Mouse (Mus musculus) layer of hippocampus, adult 18-20 months (tissue): ENCODE measurements around the gene Snrpa1. TPM values are rescaled to one million over a fixed set of nuclear protein-coding genes. Genes with fewer than 3 reads are reported as not detected.

Source experiments
- DNase-seq, 2 experiments: peaks; one replicate each; pipeline ENCODE4 v3.0.0; 2022; ENCODE audit warnings: low spot score in 2 of 2
- long read RNA-seq: library from polyadenylated mRNA; stranded (forward); transcript quantifications from one replicate; pipeline ENCODE4 v2.0.0, GENCODE M21; 2021
- total RNA-seq, 2 experiments: library from RNA; stranded (reverse); gene quantifications; 2 replicates each; pipeline ENCODE4 v1.2.3; 2021

The Snrpa1 gene
- 10 to 100 TPM; 31.0 to 34.0 TPM for total RNA-seq
- long read RNA-seq, transcript Snrpa1-206 (9 exons, 1,248 nt), result major isoform, 9 of 17 reads
- long read RNA-seq, partial matches to known transcripts, result 0 of 17 reads
- long read RNA-seq, other reads (novel, unspliced or antisense), result 6 of 17 reads

DNA sequence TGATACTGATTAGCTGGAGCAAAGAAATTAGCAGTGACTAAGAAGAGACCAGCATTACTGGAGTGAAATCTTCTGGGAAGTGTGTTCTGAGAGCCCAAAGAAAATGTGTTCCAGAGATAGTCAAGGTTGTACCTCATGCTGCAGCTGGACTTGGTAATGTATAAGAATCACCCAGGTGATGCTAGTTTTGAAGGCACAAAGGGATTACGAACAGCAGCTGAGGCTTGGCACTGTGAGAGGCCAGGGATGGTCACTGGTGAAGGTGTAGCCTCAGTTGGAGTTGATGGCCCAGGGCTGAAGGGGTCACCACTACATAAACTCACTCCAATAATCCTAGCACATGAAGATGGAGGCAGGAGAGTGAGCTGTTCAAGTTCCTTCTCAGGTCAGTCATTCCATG lies at the start of gene Snrpa1:
Snrpa1 (plus strand) TSS at position 301 of the 400 bp plus-strand sequence.
- DNase-seq, result no peak

DNA sequence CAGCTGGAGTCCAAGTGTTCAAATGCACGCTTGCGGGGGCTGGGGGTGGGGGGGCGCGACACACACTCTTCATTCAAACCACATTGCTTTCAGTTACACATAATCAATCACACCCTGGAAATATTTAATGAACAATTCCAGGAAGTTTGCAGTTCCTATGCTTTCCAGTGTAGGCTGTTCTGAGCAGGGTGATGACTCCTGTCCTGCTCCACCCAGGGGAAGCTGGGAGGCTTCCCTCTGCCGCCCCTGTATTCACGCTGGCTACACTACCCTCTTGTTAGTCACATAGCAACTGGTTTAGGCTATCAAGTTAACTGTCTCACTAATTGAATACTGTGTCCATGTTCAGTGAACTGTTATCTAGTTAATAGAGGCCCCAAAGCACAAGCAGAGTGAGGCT lies 48.3 kb upstream of the Snrpa1 start:
- DNase-seq, result no peak

DNA sequence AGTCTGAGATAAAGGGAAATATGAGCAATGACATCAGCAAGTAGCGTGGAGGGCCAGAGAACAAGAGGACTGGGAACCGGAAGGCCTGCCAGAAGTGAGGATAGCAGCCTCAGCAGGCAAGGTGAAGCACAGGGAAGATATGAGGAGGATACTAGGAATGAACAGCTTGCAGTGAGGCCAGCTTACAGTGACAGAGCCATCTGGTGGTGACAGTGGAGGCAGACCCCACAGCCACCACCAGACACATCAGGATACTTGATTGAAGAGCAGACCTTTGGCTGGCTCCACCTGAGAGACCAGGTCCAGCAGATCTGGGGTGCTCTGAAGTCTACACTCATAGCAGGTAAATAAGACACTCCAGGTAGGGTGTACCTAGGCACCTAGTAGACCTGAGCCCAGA lies 31.1 kb upstream of the Snrpa1 start:
- DNase-seq, result no peak

DNA sequence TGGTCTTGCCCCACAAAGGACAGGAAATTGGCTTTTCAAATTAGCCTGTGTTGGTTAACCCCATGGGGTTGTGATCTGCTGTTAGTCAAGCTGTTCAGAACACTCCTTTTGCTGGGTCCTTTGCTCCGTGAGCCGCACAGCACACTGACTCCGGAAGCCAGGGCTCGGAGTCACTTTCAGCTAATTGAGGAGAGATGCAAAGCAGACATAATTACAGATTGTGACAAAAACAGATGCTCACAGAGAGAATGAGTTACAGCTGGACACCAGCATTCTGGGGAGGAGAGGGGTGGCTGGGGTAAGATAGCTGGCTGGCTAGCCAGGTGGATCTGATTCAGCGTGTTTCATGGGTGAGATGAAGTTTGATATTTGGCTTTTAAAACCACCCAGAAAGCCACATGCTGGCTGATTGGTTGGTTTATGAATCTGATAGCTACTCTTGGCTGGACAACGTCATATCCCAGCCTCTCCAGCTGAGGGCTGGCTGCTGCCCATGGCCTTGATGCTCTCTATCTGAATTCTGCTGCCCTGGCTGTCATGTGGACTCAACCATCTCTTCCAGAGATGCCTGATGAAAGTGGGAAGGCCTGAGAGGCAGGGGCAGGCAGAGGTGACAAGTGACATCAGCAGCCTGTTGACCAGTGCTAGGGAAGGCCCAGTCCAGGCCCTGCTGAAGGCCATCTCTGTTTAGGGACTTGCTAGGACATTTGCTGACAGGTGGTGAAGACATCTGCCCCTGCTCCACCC lies 29.9 kb upstream of the Snrpa1 start:
- no peak for DNase-seq

DNA sequence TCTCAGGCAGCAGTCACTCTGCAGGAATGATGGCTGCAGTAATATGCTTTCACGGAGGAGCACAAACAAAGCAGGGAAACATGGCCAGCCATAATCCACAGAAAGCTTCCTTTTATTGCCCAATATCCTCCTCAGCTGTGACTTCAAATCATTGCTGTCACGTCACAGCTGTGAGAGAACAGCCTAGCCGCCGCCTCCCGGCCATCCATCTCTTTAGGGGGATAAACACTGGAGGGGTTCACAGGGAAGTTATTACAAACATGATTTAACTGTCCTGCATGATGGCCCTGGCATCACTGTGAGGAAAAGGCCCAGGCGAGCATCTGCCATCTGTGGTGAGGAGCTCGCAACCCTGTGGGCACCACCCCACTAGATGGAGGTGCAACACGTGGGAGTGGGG lies 22.0 kb upstream of the Snrpa1 start:
- DNase-seq, result no peak

DNA sequence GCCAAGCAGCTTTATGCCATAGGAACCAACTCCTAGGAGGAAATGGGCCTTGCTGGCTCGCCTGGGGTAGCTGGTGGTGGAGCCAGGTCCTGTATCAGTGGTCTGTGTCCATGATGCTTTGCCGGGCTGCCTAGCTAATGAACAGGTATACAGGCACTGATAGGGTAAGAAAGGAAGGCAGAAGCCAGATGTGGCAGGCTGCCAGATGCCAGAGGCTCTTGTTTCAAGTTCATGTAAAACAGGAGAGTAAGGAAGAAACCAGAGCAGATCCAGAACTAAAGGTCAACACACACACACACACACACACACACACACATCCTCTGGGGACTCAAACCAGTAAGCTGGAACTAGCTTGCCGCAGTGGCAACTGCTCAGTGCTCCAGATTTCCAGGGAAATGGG lies 20.5 kb upstream of the Snrpa1 start:
- no peak for DNase-seq

DNA sequence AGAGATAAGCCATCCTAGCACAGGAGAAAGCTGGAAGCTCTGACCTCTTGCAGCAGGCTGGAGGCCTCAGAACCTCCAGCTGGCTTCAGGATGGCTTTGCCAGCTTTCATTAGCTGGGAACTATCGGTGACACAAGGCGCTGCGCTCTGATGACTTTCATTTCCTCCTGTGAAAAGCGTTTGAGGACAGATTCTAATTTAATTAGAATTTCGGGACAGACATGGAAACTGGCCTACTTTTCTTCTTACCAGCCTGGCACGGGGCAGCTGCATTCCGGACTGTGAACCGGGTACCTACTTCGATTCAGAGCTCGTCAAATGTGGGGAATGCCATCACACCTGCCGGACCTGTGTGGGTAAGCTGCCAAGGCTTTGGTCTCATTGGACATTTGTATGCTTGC lies 20.1 kb upstream of the Snrpa1 start:
- DNase-seq, result no peak

DNA sequence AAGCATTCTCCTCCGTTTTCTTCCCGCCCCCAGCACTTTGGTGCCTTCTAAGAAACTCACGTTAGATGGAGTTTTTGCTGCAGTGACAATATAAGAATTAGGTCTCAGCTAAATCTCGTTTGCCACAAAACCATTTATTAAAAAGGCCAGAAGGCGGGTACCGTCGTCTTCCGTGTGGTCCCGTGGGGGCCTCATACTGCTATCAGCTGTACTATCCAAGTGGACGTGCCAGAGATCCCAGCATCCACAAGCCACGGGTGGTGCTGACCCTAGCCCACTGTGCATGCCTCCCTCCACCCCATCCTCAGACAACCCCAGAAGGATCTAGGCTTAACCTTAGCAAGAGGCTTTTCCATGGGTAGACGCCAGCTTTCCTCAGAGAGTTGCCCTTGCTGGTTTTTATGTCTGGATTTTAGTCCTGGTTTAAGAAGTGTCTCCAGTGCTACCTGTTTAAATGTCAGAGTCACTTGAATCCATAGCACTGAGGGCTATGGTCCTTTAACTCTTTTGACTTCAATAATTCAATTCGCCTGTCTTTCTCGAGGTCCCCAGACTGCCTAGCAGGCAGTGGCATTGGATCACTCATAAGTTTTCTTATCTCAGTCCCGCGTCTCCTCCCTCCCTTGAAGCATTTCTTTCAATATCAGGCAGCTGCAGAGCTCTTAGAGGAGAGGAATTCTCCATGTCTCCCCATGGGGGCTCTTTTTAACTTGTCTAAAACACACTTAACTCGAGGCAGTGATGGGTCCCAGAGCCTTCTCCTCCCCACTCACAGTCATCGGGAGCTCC lies 18.6 kb upstream of the Snrpa1 start:
- no peak for DNase-seq

DNA sequence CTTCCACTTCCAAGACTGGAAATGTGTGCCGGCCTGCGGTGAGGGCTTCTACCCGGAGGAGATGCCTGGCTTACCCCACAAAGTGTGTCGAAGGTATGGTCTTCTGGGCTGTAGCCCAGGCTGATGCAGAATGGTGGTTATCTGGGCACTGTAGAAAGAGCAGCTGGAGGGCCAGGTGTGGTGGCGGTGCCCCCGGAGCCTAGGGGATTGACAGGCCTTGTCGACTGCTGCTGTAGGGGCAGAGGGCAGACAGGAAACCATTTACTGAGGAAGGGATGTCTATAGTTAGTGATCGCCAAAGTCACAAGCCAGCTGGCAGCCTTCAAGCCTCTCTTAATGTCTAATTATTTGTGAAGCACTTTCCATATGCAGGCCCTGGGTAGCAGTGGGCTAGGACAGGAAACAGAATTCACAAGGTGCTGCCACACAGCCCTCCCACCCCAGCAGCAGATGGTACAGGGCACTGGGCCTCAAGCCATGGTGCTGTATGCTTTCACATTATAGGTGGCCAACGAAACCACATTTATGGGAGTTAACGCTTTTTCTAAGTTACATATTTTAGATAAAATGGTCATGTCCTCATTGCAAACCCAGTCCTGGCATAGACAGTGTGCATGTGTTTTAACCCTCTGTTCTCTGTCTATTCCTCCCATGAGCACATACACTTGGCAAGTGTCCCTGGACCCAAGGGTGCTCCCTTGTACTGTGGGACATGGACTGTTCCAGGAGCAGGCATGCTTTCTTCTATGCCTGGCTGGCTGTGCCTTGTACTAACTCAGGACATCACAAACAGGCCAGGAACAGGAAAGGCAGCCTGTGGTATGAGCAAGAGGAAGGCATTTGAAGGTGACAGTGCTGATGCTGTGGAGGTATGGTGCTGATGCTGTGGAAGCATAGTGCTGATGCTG lies 15.0 kb upstream of the Snrpa1 start, which contains the start of gene Gm45213:
Gm45213 (plus strand) TSS at position 51 of the 908 bp plus-strand sequence.
- no peak for DNase-seq

DNA sequence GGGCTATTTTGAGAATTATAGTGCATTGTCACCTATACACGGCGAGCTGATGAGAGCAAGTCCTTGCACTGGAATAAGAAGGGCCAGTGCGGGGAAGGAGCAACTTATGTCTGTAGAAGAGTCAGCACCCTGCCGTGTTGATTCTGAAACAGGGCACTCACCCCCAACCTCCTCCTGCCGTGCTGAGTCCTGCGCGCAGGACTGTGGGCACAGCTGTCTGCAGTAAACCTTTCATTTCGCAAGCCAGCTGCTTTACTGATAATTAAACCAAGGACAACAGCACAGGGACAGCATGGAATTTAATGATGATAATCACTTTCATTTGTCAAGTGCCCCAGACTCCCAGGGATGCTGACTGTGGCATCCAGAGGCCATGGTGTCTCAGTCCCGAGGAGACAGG lies 14.2 kb upstream of the Snrpa1 start:
- no peak for DNase-seq

DNA sequence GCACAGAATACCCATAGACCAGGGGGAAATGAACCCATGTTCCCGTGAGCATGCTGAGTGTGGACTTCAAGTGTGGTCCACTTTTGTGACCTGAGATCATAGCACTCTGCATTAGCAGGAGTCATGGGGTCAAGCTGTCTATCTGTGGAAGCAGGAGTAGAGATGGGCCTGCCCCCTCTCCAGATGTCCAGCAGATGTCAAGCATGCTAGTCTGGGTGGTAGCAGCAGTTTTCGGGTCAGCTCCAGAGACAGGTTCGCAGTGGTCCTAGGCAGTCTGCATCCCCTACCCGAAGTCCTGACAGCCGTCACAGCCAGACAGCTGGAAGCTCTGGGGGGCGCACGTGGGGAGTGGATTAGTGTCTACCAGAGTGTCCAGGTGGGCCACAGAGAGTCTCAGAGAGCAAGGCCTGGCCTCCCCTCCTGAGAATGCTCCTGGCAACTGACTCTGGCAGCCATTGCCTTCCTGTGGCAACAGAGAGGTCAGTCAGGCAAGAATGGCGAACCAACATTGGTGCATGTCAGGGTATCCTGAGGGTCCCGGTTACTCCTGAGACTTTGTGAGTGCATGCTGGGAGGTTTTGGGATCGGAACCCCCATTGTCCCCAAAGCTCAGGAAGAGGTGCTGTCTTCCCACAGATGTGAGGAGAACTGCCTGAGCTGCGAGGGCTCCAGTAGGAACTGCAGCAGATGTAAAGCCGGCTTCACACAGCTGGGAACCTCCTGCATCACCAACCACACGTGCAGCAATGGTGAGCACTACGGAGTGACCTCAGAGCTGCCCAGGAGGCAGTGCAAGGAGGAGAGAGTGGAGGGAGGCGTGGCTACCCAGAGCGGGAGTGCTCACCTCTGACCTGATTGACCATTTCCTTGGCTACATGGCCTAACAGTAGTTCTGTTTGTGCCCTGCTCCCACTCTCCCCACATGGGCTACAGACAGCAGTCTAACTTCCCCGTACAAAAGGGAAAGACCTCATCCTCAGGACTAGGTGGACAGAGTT lies 11.6 kb upstream of the Snrpa1 start:
- DNase-seq, result no peak

DNA sequence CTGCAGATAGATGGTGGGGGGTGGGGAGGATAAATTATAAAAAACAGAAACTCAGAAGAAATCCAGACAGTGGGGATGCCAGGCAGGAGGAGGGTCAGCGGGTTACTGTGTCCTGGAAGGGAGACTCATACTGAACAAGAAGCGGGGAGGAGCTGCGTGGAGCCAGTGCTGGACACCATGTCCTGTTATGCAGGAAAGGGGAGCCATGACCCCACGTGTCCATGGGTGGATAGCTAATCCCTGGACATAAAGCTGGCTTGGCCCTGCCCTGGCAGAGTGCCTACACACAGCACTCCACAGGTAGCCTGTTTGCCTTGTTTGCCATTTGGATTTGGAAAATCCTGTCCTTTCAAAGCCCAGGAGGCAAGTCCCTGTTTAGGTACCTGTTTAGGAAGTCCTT lies 10.8 kb upstream of the Snrpa1 start:
- no peak for DNase-seq

DNA sequence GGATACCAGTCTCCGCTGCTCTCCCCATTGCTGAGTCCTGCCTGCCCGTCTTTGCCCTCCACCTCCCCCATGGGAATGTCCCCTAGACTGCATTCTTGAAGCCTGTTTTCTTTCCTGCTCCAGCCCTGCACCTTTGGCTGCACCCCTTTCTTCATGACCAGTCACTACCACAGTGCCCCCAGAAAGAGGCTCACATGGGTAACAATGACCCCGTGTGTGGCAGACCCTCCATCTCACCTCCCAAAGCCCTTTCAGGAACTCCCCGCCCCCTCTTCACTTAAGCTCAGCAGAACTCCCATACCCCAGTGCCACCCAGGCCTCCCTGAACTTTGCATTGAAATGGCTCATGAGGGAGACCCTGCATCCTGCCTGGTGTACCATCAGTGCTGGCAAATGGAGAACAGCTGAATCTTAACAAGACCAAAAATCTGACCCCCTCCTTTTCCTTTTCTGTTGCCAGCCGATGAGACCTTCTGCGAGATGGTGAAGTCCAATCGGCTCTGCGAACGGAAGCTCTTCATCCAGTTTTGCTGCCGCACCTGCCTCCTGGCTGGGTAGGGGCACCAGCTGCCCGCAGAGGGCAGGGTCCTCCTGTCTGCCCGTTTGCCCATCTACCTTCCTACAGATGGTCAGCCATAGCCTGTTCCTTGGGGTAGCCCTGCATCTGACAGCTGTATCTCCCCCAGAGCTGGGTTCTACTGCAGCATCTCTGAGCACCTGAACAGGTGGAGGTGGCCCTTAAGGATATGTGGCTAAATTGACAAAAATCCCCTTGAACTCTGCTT lies 10.2 kb upstream of the Snrpa1 start:
- no peak for DNase-seq

DNA sequence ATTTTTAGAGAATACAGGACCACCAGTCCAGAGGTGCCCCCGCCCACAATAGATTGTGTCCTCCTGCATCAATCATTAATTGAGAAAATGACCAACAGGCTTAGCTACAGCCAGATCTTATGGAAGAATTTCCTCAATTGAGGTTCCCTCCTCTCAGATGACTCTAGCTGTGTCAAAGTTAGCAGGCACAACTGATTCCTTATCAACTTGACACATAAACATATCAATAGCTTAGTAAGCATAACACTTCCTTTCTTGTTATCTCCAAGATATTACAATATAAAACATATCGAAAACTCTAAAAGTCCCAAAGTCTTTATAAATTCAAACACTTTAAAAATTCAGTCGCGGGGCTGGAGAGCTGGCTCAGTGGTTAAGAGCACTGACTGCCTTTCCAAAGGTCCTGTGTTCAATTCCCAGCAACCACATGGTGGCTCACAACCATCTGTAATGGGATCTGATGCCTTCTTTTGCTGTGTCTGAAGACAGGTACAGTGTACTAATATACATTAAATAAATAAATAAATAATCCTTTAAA lies 4.8 kb upstream of the Snrpa1 start:
- DNase-seq, result no peak

DNA sequence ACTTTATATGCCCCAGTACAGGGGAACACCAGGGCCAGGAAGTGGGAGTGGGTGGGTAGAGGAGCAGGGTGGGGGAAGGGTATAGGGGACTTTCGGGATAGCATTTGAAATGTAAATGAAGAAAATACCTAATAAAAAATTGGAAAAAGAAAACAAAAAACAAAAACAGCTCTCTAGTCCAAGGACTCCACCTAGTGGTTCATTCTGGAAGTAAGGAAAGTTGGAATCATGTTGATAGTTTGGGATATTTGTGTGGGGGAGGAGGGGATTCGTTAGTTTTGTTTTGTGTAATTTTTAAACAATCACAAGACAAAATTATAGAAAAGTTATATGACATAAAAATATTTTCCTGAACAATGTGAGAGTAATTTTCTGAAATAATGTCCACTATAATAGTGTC lies 3.4 kb upstream of the Snrpa1 start:
- peak in 1 of 2 experiments; percentile 26 for DNase-seq

DNA sequence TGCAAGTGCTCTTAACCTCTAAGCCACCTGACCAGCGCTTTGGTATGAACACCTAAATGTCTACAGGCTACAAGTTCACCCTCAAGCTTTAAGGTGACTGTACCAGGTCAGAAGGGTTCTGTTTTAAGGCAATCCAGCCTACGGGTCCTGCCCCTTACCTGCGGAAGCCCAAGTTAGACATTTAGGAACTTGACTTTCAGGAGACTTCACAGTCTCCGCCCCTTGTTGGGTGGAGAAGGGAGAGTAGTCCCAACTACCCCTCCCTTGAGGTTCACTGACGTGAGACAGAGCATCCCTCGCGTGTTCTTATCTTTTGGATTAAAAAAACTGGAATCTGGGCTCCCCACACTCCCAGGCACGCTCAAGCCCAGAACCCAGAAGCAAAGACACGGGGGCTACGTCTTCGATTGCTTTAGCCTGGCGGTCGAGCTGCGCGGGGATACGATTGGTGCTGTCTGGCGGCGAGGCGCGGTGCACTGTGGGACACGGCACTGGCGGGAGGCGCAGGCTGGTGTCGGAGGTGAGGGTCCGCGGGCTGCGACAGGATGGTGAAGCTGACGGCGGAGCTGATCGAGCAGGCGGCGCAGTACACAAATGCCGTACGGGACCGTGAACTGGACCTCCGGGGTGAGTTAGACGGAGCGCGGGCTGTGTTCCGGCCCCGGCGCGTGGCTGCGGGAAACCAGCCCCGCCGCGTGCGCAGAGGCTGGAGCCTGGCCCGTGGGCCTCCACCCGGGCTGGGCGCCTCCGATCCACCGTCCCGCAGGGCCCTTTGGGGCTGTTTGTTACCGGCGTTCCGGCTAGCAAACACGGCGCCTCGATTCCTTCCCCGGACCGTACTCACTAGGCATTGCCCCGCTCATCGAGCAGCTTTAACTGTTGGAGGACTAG lies 1.5 kb downstream of the Snrpa1 start:
- DNase-seq, result peak; percentile 80 to 91

DNA sequence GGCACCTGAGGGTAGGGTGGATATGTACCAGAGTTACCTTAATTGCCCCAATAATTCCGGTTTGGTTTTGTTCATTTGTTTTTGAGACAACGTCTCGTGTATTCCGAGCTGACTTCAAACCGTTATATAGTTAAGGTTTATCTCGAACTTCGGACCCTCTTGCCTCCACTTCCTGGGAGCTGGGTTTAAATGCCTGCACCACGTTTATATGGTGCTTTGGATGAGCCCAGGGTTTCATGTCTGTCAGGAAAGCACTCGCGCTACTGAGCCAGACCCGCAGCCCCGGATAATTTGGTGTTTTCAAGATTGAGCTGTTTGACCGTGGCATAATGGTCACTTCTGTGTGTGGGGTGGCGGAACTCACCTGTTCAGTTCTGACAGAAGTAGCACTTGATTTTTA lies 2.3 kb downstream of the Snrpa1 start:
- DNase-seq, result no peak

DNA sequence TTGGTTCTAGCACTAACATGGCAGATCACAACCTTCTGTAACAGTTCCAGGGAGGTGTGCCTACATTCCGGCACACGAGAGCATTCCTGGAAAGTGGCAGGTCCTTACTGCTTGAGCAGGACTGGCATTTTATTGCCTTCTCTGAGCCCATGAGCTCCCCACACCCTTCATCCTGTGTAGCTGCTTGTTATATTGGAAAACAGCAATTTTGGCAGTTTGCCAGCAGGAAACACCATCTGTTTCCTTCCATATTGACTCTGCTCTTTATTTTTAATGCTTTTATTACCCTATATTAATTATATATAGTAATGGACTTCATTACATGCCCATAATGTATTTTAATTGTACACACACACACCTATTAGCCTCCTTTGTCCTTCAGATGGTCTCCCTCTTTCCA lies 17.6 kb downstream of the Snrpa1 start:
- DNase-seq, result peak; percentile 21 to 67
